Mouse (Mus musculus) lung, adult 2 months (tissue): ENCODE data around the gene Jag1.

Experiments
- CTCF ChIP-seq: fragments of 200-500 bp; IDR thresholded peaks from 2 replicates; pipeline ENCODE4 v1.5.1; 2011; ENCODE audit warnings: mild to moderate bottlenecking, low read length, control low read depth; ENCODE audit not compliant: insufficient read depth
- POLR2A ChIP-seq: fragments of 200-500 bp; IDR thresholded peaks from 2 replicates; pipeline ENCODE4 v1.6.1; 2011; ENCODE audit warnings: low read depth, mild to moderate bottlenecking, control low read depth, low read length, borderline replicate concordance; ENCODE audit errors: extremely low read depth

GRCm38 (mm10) chr2:137101074-137101473 lies 15.4 kb downstream of the Jag1 start:
- TF ChIP-seq CTCF (no peak), POLR2A (no peak)
